Mouse (Mus musculus) kidney, postnatal 0 days (tissue): Measurements from ENCODE around the gene Cyp2f2. TPM values are rescaled to one million over a fixed set of nuclear protein-coding genes. Genes with fewer than 3 reads are reported as not detected.

Source experiments
- ATAC-seq: fragments of 200-750 bp; cut with Nextera tagmentation; replicated peaks from 2 replicates; pipeline ENCODE4 v1.8.0; 2017; ENCODE audit warnings: low read depth, moderate number of reproducible peaks, moderate TSS enrichment, moderate library complexity; ENCODE audit not compliant: low FRiP score
- DNase-seq: peaks from one replicate; pipeline ENCODE4 v3.0.0-alpha.2; 2016; ENCODE audit warnings: low spot score
- H3K27ac ChIP-seq: fragments of 300-500 bp; sonication (generic); 2 replicates; pipeline ENCODE4 v1.5.1; 2014; ENCODE audit warnings: mild to moderate bottlenecking
- H3K27me3 ChIP-seq: fragments of 300-500 bp; sonication (generic); 2 replicates; pipeline ENCODE4 v1.6.1; 2014; ENCODE audit warnings: low read length, mixed read lengths; ENCODE audit not compliant: insufficient read depth
- H3K36me3 ChIP-seq: fragments of 300-500 bp; sonication (generic); 2 replicates; pipeline ENCODE4 v1.6.1; 2014; ENCODE audit warnings: low read length, mixed read lengths; ENCODE audit not compliant: insufficient read depth
- H3K4me1 ChIP-seq: fragments of 300-500 bp; sonication (generic); replicated peaks from 2 replicates; pipeline ENCODE4 v1.6.1; 2014; ENCODE audit warnings: antibody characterized with exemption, low read length, mixed read lengths; ENCODE audit not compliant: insufficient read depth
- H3K4me2 ChIP-seq: fragments of 300-500 bp; sonication (generic); 2 replicates; pipeline ENCODE4 v1.6.1; 2014; ENCODE audit warnings: mild to moderate bottlenecking, low read length, moderate library complexity, mixed read lengths
- H3K4me3 ChIP-seq: fragments of 300-500 bp; sonication (generic); replicated peaks from 2 replicates; pipeline ENCODE4 v1.5.1; 2014; ENCODE audit warnings: low read depth, low read length
- H3K9ac ChIP-seq: fragments of 300-500 bp; sonication (generic); 2 replicates; pipeline ENCODE4 v1.6.1; 2014; ENCODE audit warnings: low read depth, low read length
- H3K9me3 ChIP-seq: fragments of 300-500 bp; sonication (generic); replicated peaks from 2 replicates; pipeline ENCODE4 v1.6.1; 2016; ENCODE audit warnings: low read length, inconsistent platforms, mixed read lengths
- CTCF ChIP-seq: IDR thresholded peaks from 2 replicates; pipeline ENCODE4 v1.5.1; 2016; ENCODE audit warnings: antibody characterized with exemption, low read depth, mild to moderate bottlenecking, moderate library complexity
- WGBS: fragments of 180-500 bp; shearing (Covaris S2); extraction: QIAGEN DNeasy Blood & Tissue Kit; methylation state at CpG from one replicate; pipeline ENCODE4 v1.1.7; 2014; 5-methylcytosine and 5-hydroxymethylcytosine counted together
- polyA plus RNA-seq: library from polyadenylated mRNA; unstranded; fragments of >200 nt; fragmentation: Nextera tagmentation; extraction: Ambion mirVana; gene quantifications from 2 replicates; pipeline ENCODE4 v1.2.1, GENCODE M21; 2015

The Cyp2f2 gene
- polyA plus RNA-seq, 1 experiment from 2014 or later = 0.29 TPM

- H3K4me1 ChIP-seq = no peaks in the 10 kb centered on the region
- DNase-seq (no peak), ATAC-seq (no peak)
- no peak overlapping the region for H3K27ac ChIP-seq
- no peak overlapping the region for H3K4me2 ChIP-seq
- no peaks in the 10 kb centered on the region for H3K27me3 ChIP-seq
- 54% methylated on average over 12 of the region's 12 CpGs for WGBS
- TF ChIP-seq CTCF = no peak
- no peaks in the 10 kb centered on the region for H3K9me3 ChIP-seq
- no peaks in the 10 kb centered on the region for H3K36me3 ChIP-seq
- no peak overlapping the region for H3K9ac ChIP-seq
- H3K4me3 ChIP-seq = no peak overlapping the region
These were observed 13.4 kb downstream of the Cyp2f2 start for GRCm38 (mm10) chr7:27133156-27133555.

- DNase-seq (no peak), ATAC-seq (no peak)
- 74% methylated on average over 4 of the region's 4 CpGs for WGBS
- no peak for TF ChIP-seq CTCF
- no peaks in the 10 kb centered on the region for H3K4me1 ChIP-seq
- H3K9me3 ChIP-seq = no peaks in the 10 kb centered on the region
- H3K4me3 ChIP-seq = no peak overlapping the region
- H3K9ac ChIP-seq = no peak overlapping the region
- H3K27ac ChIP-seq = no peak overlapping the region
- no peak overlapping the region for H3K4me2 ChIP-seq
- no peaks in the 10 kb centered on the region for H3K36me3 ChIP-seq
- no peaks in the 10 kb centered on the region for H3K27me3 ChIP-seq
These were observed 14.0 kb downstream of the Cyp2f2 start for GRCm38 (mm10) chr7:27133757-27134156.

GRCm38 (mm10) chr7:27136410-27136996 lies 16.8 kb downstream of the Cyp2f2 start:
- H3K27ac ChIP-seq = no peak overlapping the region
- DNase-seq (peak; percentile 58), ATAC-seq (peak; percentile 29)
- H3K4me2 ChIP-seq = no peak overlapping the region
- H3K9ac ChIP-seq = no peak overlapping the region
- 22% methylated on average over 8 of the region's 8 CpGs for WGBS
- H3K36me3 ChIP-seq = no peaks in the 10 kb centered on the region
- no peaks in the 10 kb centered on the region for H3K4me1 ChIP-seq
- no peaks in the 10 kb centered on the region for H3K9me3 ChIP-seq
- TF ChIP-seq CTCF = no peak
- no peak overlapping the region for H3K4me3 ChIP-seq
- no peaks in the 10 kb centered on the region for H3K27me3 ChIP-seq

- no peak within 1 kb of the TSS for H3K4me3 ChIP-seq
- no peaks in the 10 kb centered on the region for H3K9me3 ChIP-seq
- no peak within 1 kb of the TSS for H3K4me2 ChIP-seq
- H3K9ac ChIP-seq = no peak within 1 kb of the TSS
- no peaks in the 10 kb centered on the region for H3K27me3 ChIP-seq
- no peak for DNase-seq
- peak within 1 kb of the TSS; percentile 60 for H3K27ac ChIP-seq
- H3K36me3 ChIP-seq = peaks cover 11% of the 10 kb centered on the region
- WGBS = 49% methylated on average over 10 of the region's 10 CpGs
- no peak for TF ChIP-seq CTCF
- no peaks in the 10 kb centered on the region for H3K4me1 ChIP-seq
- ATAC-seq = peak; percentile 55; the same call in 1 of the 2 replicates
These were observed 33.6 kb downstream of the Cyp2f2 start, which contains the start of gene Cyp2t4 for GRCm38 (mm10) chr7:27153205-27153764. Gene Cyp2t4 (plus strand): TSS chr7:27153714.

- no peaks in the 10 kb centered on the region for H3K9me3 ChIP-seq
- WGBS = 79% methylated on average over 13 of the region's 13 CpGs
- H3K4me2 ChIP-seq = no peak overlapping the region
- no peaks in the 10 kb centered on the region for H3K27me3 ChIP-seq
- H3K9ac ChIP-seq = no peak overlapping the region
- no peak for TF ChIP-seq CTCF
- no peak for DNase-seq
- H3K27ac ChIP-seq = no peak overlapping the region
- peaks cover 8% of the 10 kb centered on the region; the same call in 1 of the 2 replicates for H3K4me1 ChIP-seq
- no peak for ATAC-seq
- H3K4me3 ChIP-seq = no peak overlapping the region
- H3K36me3 ChIP-seq = peaks cover 18% of the 10 kb centered on the region
These were observed 36.3 kb downstream of the Cyp2f2 start for GRCm38 (mm10) chr7:27156005-27156404.

GRCm38 (mm10) chr7:27158171-27158570 lies 38.5 kb downstream of the Cyp2f2 start:
- H3K9me3 ChIP-seq = no peaks in the 10 kb centered on the region
- ATAC-seq = no peak
- no peak for TF ChIP-seq CTCF
- no peaks in the 10 kb centered on the region for H3K27me3 ChIP-seq
- H3K4me1 ChIP-seq = peaks cover 9% of the 10 kb centered on the region; the same call in 1 of the 2 replicates
- DNase-seq = no peak
- H3K36me3 ChIP-seq = peaks cover 18% of the 10 kb centered on the region
- no peak overlapping the region for H3K4me2 ChIP-seq
- WGBS = 94% methylated on average over 9 of the region's 9 CpGs
- no peak overlapping the region for H3K27ac ChIP-seq
- H3K4me3 ChIP-seq = no peak overlapping the region
- no peak overlapping the region for H3K9ac ChIP-seq
